Mouse (Mus musculus) cerebellum, postnatal 4 days (tissue): ENCODE measurements around the gene Spata31d1c.

ENCODE experiments used
- DNase-seq, 2 experiments: peaks; one replicate each; pipeline ENCODE4 v3.0.0; 2022; ENCODE audit warnings: low spot score in 2 of 2, mixed read lengths in 1 of 2

The Spata31d1c gene

GRCm38 (mm10) chr13:65032758-65033157, at the start of gene Spata31d1c:
Gene Spata31d1c (plus strand): TSS chr13:65033058.
- DNase-seq = no peak

DNA sequence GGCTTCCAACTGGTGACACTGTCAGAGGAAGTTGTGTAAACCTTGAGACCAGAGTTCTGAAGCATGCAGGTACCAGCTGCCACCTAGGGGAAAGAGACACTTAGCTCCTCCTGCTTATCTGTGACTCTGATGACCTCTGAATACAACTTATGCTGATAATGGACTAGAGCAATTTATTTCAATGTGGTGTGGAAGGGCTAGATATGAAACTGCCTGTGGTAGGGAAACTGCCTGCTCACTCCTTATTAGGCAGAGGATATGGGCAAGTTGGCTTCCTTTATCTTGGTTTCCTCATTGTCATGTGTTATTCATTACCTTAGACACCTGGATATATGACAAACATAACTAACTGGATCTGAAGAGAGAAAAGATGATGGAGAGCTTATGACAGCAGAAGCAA, 44.0 kb upstream of the Spata31d1c start:
- no peak for DNase-seq

- no peak for DNase-seq
Observed at GRCm38 (mm10) chr13:65005414-65005813, 27.4 kb upstream of the Spata31d1c start.

DNA sequence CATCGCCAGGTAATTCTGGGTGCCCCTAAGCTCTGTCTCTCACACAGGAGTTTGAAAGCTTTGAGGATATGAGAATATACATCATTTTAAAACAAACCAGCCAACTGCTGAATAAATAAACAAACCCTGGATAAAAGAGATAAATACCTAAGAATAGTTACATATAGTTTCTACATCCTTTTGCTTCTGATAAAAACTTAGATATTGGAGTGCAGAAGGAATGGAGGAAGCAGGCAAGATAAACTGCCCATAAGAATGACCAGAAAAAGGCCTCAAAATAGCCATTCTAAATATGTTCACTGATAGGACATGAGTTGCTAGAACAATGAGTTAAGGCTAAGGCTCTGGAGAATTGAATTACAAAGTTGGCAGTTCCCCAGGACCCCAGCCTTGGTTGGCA, 26.1 kb upstream of the Spata31d1c start:
- DNase-seq = no peak

- no peak for DNase-seq
Observed at GRCm38 (mm10) chr13:65007971-65008370, 24.9 kb upstream of the Spata31d1c start.

GRCm38 (mm10) chr13:65011052-65011738, 21.7 kb upstream of the Spata31d1c start:
- no peak for DNase-seq

- DNase-seq = no peak
Observed at GRCm38 (mm10) chr13:65035057-65035456, 2.2 kb downstream of the Spata31d1c start.

GRCm38 (mm10) chr13:65052660-65053059, 19.8 kb downstream of the Spata31d1c start, which contains the start of gene Prss47:
Gene Prss47 (minus strand): TSS chr13:65052760.
- no peak for DNase-seq

DNA sequence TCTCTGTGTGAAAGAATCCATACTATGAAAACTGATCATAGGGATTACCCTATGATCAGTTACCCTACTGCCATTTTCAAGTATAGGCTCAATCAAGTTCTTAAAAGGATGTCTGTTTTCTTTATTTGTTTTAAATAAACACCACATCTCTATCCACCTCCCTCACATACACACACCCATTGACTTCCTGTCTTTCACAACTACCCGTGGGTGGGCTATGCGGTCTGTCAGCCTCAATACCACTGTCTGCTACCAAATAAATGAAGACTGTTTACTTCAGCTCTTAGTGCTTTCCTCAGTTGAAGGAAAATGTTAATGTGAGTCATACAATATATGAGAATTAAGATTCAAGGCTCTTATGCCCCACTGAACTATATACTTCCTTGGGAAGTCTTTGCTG, 37.1 kb downstream of the Spata31d1c start:
- no peak for DNase-seq
